Mouse (Mus musculus) cerebellum, adult 2 months (tissue): ENCODE measurements around the gene Slit3.

ENCODE experiments used
- CTCF ChIP-seq: fragments of 200-500 bp; IDR thresholded peaks from 2 replicates; pipeline ENCODE4 v1.5.1; 2011; ENCODE audit warnings: low read depth, mild to moderate bottlenecking, control low read depth, low read length, moderate library complexity, borderline replicate concordance; ENCODE audit not compliant: insufficient read depth
- POLR2A ChIP-seq: fragments of 200-500 bp; IDR thresholded peaks from 2 replicates; pipeline ENCODE4 v1.6.1; 2011; ENCODE audit warnings: low read length, control low read depth, borderline replicate concordance; ENCODE audit not compliant: insufficient read depth

DNA sequence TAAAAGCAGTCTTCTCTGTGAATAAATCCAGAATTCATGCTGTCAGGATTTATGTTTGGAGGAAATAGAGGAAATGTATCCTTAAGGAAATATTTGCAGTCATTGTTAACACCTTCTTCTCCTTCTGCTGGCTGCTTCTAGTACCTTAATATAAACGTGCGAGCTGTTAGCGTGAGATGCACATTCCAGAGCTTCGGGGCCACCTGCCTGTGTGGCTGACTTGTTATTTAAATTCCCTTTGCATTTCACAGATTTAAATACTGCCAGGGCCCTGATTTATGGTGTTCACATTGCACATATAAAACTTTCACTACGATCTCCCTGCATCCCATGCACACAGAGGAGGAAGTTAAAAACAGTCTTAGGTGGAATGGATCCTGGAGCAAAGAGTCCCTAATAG, 221.5 kb downstream of the Slit3 start:
- no peak for TF ChIP-seq CTCF
- TF ChIP-seq POLR2A, result no peak
